ENCODE assay signal across 12 mouse cellular contexts in the genomic region with DNA sequence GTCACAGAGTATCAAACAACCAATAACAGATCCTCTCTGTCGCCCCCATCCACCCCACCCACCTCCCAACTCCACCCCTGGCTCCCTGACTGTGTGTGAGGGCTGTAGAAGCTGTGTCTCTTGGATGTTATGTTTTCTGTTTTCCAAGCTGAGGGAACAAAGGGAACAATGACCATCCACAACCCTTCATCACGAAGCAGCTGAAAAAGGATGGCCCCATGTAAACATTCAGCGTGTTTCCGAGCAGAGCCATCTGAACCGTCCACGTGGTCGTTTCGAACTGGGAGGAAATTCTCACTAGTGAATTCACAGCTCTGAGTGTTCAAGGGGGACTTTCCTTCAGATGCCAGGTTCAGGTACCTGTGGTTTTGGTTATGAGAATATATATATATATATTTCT.
DNase-seq lines count a peak whose midpoint lies in the region; ATAC-seq and TF ChIP-seq lines count a peak whose summit lies in the region.
"Had no signal": no experiment of that assay in that cellular context is flagged by ENCODE, and none has a peak within 500 bp of the region (broad histone marks: within the 10 kb centered on the region; RNA-seq: fewer than 3 reads in every experiment).

No protein-coding gene starts in this region.

- no peak overlapping the region for H3K9ac ChIP-seq in hindbrain, embryonic 11.5 days (ENCODE audit: low read depth, low read length)
- no peak overlapping the region for H3K9ac ChIP-seq in hindbrain, embryonic 14.5 days
- no peak overlapping the region for H3K9ac ChIP-seq in CH12.LX (ENCODE audit: insufficient read depth, low read depth)
- no peak overlapping the region for H3K9ac ChIP-seq in hindbrain, embryonic 15.5 days

- H3K36me3 ChIP-seq in hindbrain, embryonic 11.5 days (ENCODE audit: control insufficient read depth, insufficient read depth, low read length) = no peaks in the 10 kb centered on the region
- H3K36me3 ChIP-seq in hindbrain, embryonic 14.5 days (replicated peaks; ENCODE audit: control insufficient read depth, insufficient read depth) = no peaks in the 10 kb centered on the region
- no peaks in the 10 kb centered on the region for H3K36me3 ChIP-seq in CH12.LX (replicated peaks in 1 of 2; ENCODE audit: control insufficient read depth in 1 of 2, insufficient read depth in 1 of 2, low read length in 1 of 2)
- no peaks in the 10 kb centered on the region for H3K36me3 ChIP-seq in hindbrain, embryonic 15.5 days

- 31% methylated on average over 8 of the region's 8 CpGs for WGBS in hindbrain, embryonic 11.5 days
- WGBS in hindbrain, embryonic 14.5 days = 30% methylated on average over 8 of the region's 8 CpGs
- WGBS in hindbrain, embryonic 15.5 days = 24% methylated on average over 8 of the region's 8 CpGs
- WGBS in cerebellum, adult 2 months = 65% methylated on average over 8 of the region's 8 CpGs

- H3K27ac ChIP-seq in hindbrain, embryonic 11.5 days (ENCODE audit: low read depth, low read length) = peak overlapping the region; percentile 55
- H3K27ac ChIP-seq in hindbrain, embryonic 14.5 days = no peak overlapping the region
- H3K27ac ChIP-seq in CH12.LX (ENCODE audit: insufficient read depth, low read depth) = no peak overlapping the region
- no peak overlapping the region for H3K27ac ChIP-seq in hindbrain, embryonic 15.5 days (replicated peaks)
- H3K27ac ChIP-seq in cerebellum, adult 2 months (ENCODE audit: insufficient read depth, low read length) = no peak overlapping the region

- H3K27me3 ChIP-seq in hindbrain, embryonic 11.5 days (ENCODE audit: control insufficient read depth, insufficient read depth, low read length) = no peaks in the 10 kb centered on the region
- no peaks in the 10 kb centered on the region for H3K27me3 ChIP-seq in hindbrain, embryonic 14.5 days (ENCODE audit: control insufficient read depth, insufficient read depth, low read length)
- H3K27me3 ChIP-seq in CH12.LX (replicated peaks) = no peaks in the 10 kb centered on the region
- H3K27me3 ChIP-seq in hindbrain, embryonic 15.5 days = no peaks in the 10 kb centered on the region
- peaks cover 2% of the 10 kb centered on the region; the same call in 1 of the 2 replicates for H3K27me3 ChIP-seq in cerebellum, adult 2 months (ENCODE audit: control insufficient read depth, insufficient read depth, low read length)

- peaks cover 4% of the 10 kb centered on the region; the same call in 1 of the 2 replicates for H3K4me1 ChIP-seq in hindbrain, embryonic 11.5 days (replicated peaks; ENCODE audit: control insufficient read depth, insufficient read depth, low read length)
- peaks cover 16% of the 10 kb centered on the region for H3K4me1 ChIP-seq in hindbrain, embryonic 14.5 days (replicated peaks; ENCODE audit: control insufficient read depth, insufficient read depth, low read length)
- H3K4me1 ChIP-seq in CH12.LX (ENCODE audit: control insufficient read depth in 1 of 2, insufficient read depth in 2 of 2) = peaks cover 26 to 44% of the 10 kb centered on the region in 2 experiments
- H3K4me1 ChIP-seq in hindbrain, embryonic 15.5 days (replicated peaks) = peaks cover 19% of the 10 kb centered on the region
- H3K4me1 ChIP-seq in cerebellum, adult 2 months (ENCODE audit: control insufficient read depth, insufficient read depth, low read length) = no peaks in the 10 kb centered on the region; the same call in 1 of the 2 replicates

- H3K9me3 ChIP-seq in hindbrain, embryonic 11.5 days (ENCODE audit: control insufficient read depth, low read length) = no peaks in the 10 kb centered on the region
- no peaks in the 10 kb centered on the region for H3K9me3 ChIP-seq in hindbrain, embryonic 14.5 days (ENCODE audit: control insufficient read depth, low read length)
- no peaks in the 10 kb centered on the region for H3K9me3 ChIP-seq in CH12.LX (replicated peaks; ENCODE audit: low read length)
- H3K9me3 ChIP-seq in hindbrain, embryonic 15.5 days = no peaks in the 10 kb centered on the region

- in situ Hi-C loops in CH12.LX (cut with MboI; ENCODE audit: low pct_ligation_motif_present, low pct_unique_long_range_greater_than_20kb, low sequenced_read_pairs) = no loop called here

- TF ChIP-seq EP300 in CH12.LX (IDR thresholded peaks at IDR 0.05; ENCODE audit: low read length) = 0 out of 2 replicates have a peak, but pooled peaks have one; percentile 33

- DNase-seq in hindbrain, embryonic 11.5 days (ENCODE audit: low spot score) = peak; percentile 34
- DNase-seq in hindbrain, embryonic 14.5 days (ENCODE audit: low spot score) = no peak
- DNase-seq in CH12.LX (ENCODE audit: extremely low read depth) = peak; percentile 11
- peak; percentile 28 for DNase-seq in lung, postnatal 14 days
- no peak for DNase-seq in adrenal gland, postnatal 36 days
- DNase-seq in cerebellum, adult 11 months = no peak
- no peak for DNase-seq in cerebellum, adult 2 months
- DNase-seq: cerebellum, postnatal 36 days; gastrocnemius, postnatal 10 days; kidney, postnatal 36 days; thymus, postnatal 25 days had no signal

- H3K79me2 ChIP-seq in CH12.LX (replicated peaks; ENCODE audit: control insufficient read depth, extremely low read depth, insufficient read depth, poor library complexity, severe bottlenecking) = no peaks in the 10 kb centered on the region

- TF ChIP-seq POLR2A in CH12.LX (IDR thresholded peaks at IDR 0.05; ENCODE audit: low read depth, low read length) = no peak
- no peak for TF ChIP-seq POLR2A in cerebellum, adult 2 months (IDR thresholded peaks at IDR 0.05; ENCODE audit: borderline replicate concordance, insufficient read depth, low read length)

- TF ChIP-seq RAD21 in CH12.LX (IDR thresholded peaks at IDR 0.05; ENCODE audit: low read depth, low read length) = no peak

- no peak overlapping the region for H3K4me3 ChIP-seq in hindbrain, embryonic 11.5 days (ENCODE audit: low read depth, low read length)
- H3K4me3 ChIP-seq in hindbrain, embryonic 14.5 days (replicated peaks; ENCODE audit: low read length) = no peak overlapping the region
- no peak overlapping the region for H3K4me3 ChIP-seq in CH12.LX (replicated peaks in 1 of 3; ENCODE audit: low read depth in 2 of 3, low read length in 2 of 3, poor library complexity in 1 of 3)
- no peak overlapping the region for H3K4me3 ChIP-seq in hindbrain, embryonic 15.5 days
- H3K4me3 ChIP-seq in cerebellum, adult 2 months (replicated peaks; ENCODE audit: insufficient read depth, low read depth, low read length) = no peak overlapping the region

- dilution Hi-C loops in CH12.LX (cut with MboI; ENCODE audit: extremely low pct_ligation_motif_present, extremely low pct_unique_long_range_greater_than_20kb, low sequenced_read_pairs) = no loop called here

- no peak for TF ChIP-seq CTCF in CH12.LX (conservative IDR thresholded peaks at IDR 0.05 in 1 of 2, IDR thresholded peaks at IDR 0.05 in 1 of 2; ENCODE audit: low read depth in 2 of 2, low read length in 2 of 2)
- no peak for TF ChIP-seq CTCF in cerebellum, adult 2 months (IDR thresholded peaks at IDR 0.05; ENCODE audit: borderline replicate concordance, insufficient read depth, low read depth, low read length)

- no peak overlapping the region for H3K4me2 ChIP-seq in hindbrain, embryonic 11.5 days (replicated peaks; ENCODE audit: low read depth, low read length)
- no peak overlapping the region for H3K4me2 ChIP-seq in hindbrain, embryonic 14.5 days (replicated peaks)
- peak overlapping the region; percentile 27 for H3K4me2 ChIP-seq in CH12.LX (ENCODE audit: insufficient read depth, low read depth, poor library complexity, severe bottlenecking)
- H3K4me2 ChIP-seq in hindbrain, embryonic 15.5 days = 0 out of 2 replicates have a peak overlapping the region, but pooled peaks have one; percentile 9

- peak; percentile 41; the same call in 1 of the 2 replicates for ATAC-seq in hindbrain, embryonic 11.5 days (ENCODE audit: low FRiP score)
- ATAC-seq in hindbrain, embryonic 14.5 days (ENCODE audit: low FRiP score) = no peak
- no peak; the same call in 1 of the 2 replicates for ATAC-seq in hindbrain, embryonic 15.5 days (ENCODE audit: low FRiP score, low read depth)

TF ChIP-seq in CH12.LX, 34 proteins besides CTCF, POLR2A, EP300 and RAD21:
- TF ChIP-seq MXI1 (IDR thresholded peaks at IDR 0.05; ENCODE audit: low read depth, low read length) = peak; percentile 30; the same call in 1 of the 2 replicates
- TF ChIP-seq PAX5 (IDR thresholded peaks at IDR 0.05; ENCODE audit: low read length) = no peak
- peak; percentile 76; the same call in 1 of the 2 replicates for TF ChIP-seq MAX (IDR thresholded peaks at IDR 0.05; ENCODE audit: low read length)
- peak; percentile 61; the same call in 1 of the 2 replicates for TF ChIP-seq MYC (IDR thresholded peaks at IDR 0.05; ENCODE audit: low read depth, low read length)
- TF ChIP-seq ZNF384 (IDR thresholded peaks at IDR 0.05; ENCODE audit: low read depth, low read length) = 0 out of 2 replicates have a peak, but pooled peaks have one; percentile 76
- no peak for TF ChIP-seq MAZ (IDR thresholded peaks at IDR 0.05; ENCODE audit: low read depth, low read length)

Comparison
In these comparisons a context has a peak if more than half of its experiments do, and no peak if none do; other contexts are left out.
1. DNase-seq: peak in hindbrain, embryonic 11.5 days (single experiment), CH12.LX (single experiment) and lung, postnatal 14 days (single experiment); none in hindbrain, embryonic 14.5 days (single experiment), adrenal gland, postnatal 36 days (0 of 2), cerebellum, adult 11 months (single experiment) and cerebellum, adult 2 months (0 of 2).
2. H3K4me2 ChIP-seq: peak in CH12.LX (single experiment) and hindbrain, embryonic 15.5 days (single experiment); none in hindbrain, embryonic 11.5 days (single experiment) and hindbrain, embryonic 14.5 days (single experiment).